Mouse (Mus musculus) lung, adult 2 months (tissue): ENCODE results near the gene Gm7075. TPM values are rescaled to one million over a fixed set of nuclear protein-coding genes. Genes with fewer than 3 reads are reported as not detected.
"Not testable (repeated sequence)": the region's sequence is repeated elsewhere in the genome, so short reads cannot be mapped to it uniquely, and the experiment has no call there.

Experiments used
- DNase-seq: peaks from one replicate; pipeline ENCODE4 v3.0.0; 2022
- H3K4me1 ChIP-seq: fragments of 200-500 bp; 2 replicates; pipeline ENCODE4 v1.6.1; 2011; ENCODE audit warnings: low read length; ENCODE audit not compliant: control insufficient read depth, insufficient read depth
- H3K4me3 ChIP-seq: fragments of 200-500 bp; replicated peaks from 2 replicates; pipeline ENCODE3; 2011; ENCODE audit warnings: low read depth, mild to moderate bottlenecking, control low read depth, low read length; ENCODE audit errors: extremely low read depth
- CTCF ChIP-seq: fragments of 200-500 bp; IDR thresholded peaks from 2 replicates; pipeline ENCODE4 v1.5.1; 2011; ENCODE audit warnings: mild to moderate bottlenecking, low read length, control low read depth; ENCODE audit not compliant: insufficient read depth
- POLR2A ChIP-seq: fragments of 200-500 bp; IDR thresholded peaks from 2 replicates; pipeline ENCODE4 v1.6.1; 2011; ENCODE audit warnings: low read depth, mild to moderate bottlenecking, control low read depth, low read length, borderline replicate concordance; ENCODE audit errors: extremely low read depth
- WGBS: fragments of 180-500 bp; shearing (Covaris S2); methylation state at CpG from one replicate; pipeline ENCODE4 v1.1.7; 2018; 5-methylcytosine and 5-hydroxymethylcytosine counted together
- polyA plus RNA-seq: library from polyadenylated mRNA; depleted of rRNA; stranded (reverse); fragments of >200 nt; gene quantifications from 2 replicates; pipeline ENCODE4 v1.2.3, GENCODE M21; 2012

Gene Gm7075
- polyA plus RNA-seq, 1 experiment, result not detected

DNA sequence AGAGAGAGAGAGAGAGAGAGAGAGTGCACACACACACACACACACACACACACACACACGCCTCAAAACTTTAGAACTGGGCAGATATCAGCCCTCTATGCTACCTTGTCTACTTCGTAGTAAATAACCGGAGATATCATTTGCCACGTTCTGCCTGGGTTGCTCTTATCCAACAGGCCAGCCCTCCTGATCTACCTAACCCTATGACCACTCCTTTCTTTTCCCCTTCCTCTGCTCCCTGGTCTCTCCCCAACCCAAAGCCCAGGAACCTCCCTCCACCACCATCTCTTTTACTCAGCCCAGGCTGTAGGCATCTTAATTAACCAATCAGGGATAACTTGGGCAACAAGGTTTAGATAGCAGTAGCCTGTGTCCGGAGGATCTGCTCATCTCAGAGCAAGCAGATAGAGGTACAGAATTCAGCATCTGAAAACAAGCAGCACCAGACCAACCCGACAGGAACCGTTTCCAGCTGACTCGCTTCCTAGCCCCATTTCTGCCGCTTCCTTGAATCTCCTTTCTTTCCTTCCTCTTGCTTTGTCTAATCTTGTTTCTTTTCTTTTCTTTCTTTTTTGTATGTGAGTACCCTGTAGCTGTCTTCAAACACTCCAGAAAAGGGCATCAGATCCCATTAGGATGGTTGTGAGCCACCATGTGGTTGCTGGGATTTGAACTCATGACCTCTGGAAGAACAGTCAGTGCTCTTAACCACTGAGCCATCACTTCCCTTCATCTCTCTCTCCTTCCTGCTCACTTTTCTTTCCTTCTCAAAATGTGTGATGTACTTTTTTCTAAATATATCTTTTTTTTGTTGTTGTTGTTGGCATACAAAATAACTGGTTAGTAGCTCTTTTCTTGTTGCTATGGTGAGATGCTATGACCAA lies 2.2 kb upstream of the Gm7075 start:
- TF ChIP-seq POLR2A, result no peak
- no peak for TF ChIP-seq CTCF
- no peak for DNase-seq
- 88% methylated on average over 9 of the region's 9 CpGs for WGBS
- no peaks in the 10 kb centered on the region for H3K4me1 ChIP-seq
- H3K4me3 ChIP-seq, result no peak overlapping the region

DNA sequence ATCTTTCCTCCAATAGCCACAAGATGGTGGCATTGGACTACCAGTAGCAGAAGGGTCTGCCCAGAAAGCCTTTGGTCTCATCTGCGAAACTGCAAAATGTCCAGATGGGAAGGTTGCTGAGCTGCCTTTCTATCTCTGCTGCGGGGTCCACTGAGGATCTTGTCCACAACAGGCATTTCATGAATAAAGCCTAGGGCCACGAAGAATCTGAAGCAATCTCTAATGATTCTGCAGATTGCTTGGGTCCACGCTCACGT lies 1.1 kb upstream of the Gm7075 start:
- no peaks in the 10 kb centered on the region for H3K4me1 ChIP-seq
- no peak for DNase-seq
- H3K4me3 ChIP-seq, result no peak overlapping the region
- WGBS, result 86% methylated on average over 5 of the region's 5 CpGs
- TF ChIP-seq CTCF, result no peak
- no peak for TF ChIP-seq POLR2A

DNA sequence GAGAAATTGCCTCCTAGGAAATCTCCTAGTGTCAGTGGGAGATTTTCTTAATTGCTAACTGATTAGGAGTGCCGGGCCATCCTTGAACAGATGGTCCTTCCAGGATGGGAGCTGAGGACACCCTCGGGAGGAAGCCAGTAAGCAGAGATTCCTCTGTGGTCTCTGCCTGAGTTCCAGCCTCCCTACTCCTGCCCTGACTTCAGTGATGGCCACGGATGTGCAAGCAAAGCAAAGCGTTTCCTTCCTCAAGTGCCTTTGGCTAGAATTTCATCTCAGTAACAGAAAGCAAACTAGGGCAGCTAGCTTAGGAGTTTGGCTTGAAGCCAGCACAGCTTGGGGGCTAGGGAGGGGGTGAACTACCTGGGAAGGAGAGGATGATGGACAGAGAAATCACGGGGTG lies 4.5 kb downstream of the Gm7075 start:
- Histone ChIP-seq H3K4me3 (no peak overlapping the region), H3K4me1 (no peaks in the 10 kb centered on the region)
- DNase-seq, result no peak
- WGBS, result 27% methylated on average over 5 of the region's 5 CpGs
- TF ChIP-seq POLR2A (no peak), CTCF (no peak)

DNA sequence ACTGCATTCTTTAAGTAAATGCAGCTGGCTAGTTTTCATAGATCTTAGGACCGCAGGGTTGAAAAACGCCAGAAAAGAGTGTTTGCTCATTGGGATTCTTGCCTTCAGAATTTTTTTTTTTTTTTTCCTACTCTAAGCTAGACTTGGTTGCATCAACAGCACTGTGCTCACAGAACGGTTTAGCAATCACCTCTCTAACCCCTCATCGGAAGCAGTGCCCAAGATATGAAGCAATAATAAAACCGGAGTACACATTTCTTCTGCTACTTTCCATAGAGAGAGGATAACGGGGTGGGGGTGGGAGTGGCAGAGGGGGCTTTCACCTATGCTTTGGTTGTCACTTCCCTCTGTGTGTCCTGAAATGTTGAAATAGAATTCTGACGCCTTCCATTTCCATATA lies 5.7 kb downstream of the Gm7075 start:
- no peak for TF ChIP-seq CTCF
- no peak for TF ChIP-seq POLR2A
- Histone ChIP-seq H3K4me3 (no peak overlapping the region), H3K4me1 (no peaks in the 10 kb centered on the region)
- 39% methylated on average over 7 of the region's 7 CpGs for WGBS
- DNase-seq, result no peak

DNA sequence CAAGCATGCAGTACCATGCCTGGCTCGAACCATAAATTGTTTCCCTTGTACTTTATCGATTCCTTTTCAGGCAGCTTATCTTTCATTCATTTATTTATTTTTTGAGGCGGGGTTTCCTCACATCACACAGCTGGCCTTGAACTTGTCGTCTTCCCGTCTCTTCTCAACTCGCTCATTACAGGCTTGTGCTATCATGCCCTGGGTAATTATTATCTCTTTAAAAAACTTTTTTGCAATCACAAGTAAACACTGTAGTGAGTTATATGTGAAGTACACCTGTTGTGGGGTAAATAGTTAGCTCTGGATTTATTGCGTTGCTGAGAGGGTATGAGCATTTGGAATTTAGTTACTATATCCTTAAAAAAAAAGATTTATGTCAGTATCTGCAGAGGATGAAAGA lies 6.3 kb downstream of the Gm7075 start:
- Histone ChIP-seq H3K4me3 (no peak overlapping the region), H3K4me1 (no peaks in the 10 kb centered on the region)
- no peak for DNase-seq
- WGBS, result 35% methylated on average over 7 of the region's 7 CpGs
- no peak for TF ChIP-seq CTCF
- no peak for TF ChIP-seq POLR2A

DNA sequence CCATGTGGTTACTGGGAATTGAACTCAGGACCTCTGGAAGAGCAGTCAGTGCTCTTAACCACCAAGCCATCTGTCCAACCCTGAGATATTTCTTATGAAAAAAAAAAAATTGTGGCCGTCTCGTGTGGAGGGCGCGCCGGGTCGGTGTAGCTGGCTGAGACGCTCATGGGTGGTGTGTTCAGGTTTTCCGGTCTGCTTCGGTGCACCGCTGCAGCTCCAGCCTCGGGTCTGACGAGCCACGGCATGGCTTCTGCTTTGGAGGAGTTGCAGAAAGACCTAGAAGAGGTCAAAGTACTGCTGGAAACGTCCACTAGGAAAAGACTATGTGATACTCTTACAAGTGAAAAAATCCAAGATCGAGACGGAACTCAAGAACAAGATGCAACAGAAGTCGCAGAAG lies 8.8 kb downstream of the Gm7075 start:
- DNase-seq, result no peak
- TF ChIP-seq CTCF (no peak), POLR2A (no peak)
- no peaks in the 10 kb centered on the region for H3K4me1 ChIP-seq
- no peak overlapping the region for H3K4me3 ChIP-seq
- WGBS, result 85% methylated on average over 17 of the region's 17 CpGs

DNA sequence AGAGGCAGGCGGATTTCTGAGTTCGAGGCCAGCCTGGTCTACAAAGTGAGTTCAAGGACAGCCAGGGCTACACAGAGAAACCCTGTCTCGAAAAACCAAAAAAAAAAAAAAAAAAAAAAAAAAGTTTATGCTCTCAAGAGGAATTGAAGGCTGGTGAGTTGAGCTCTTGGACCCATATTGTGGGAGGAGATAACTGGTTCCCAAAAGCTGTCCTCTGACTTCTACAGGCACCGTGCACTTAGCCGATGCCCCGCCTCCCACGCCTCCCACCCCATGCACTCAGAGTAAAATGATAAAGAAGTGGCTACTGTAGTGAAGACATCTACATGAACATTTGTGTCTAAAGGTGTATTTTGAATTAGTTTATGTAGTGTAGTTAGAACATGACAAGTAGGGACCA lies 9.9 kb downstream of the Gm7075 start:
- not testable (repeated sequence) for H3K4me3 ChIP-seq, H3K4me1 ChIP-seq, DNase-seq
- WGBS, result 81% methylated on average over 7 of the region's 7 CpGs

DNA sequence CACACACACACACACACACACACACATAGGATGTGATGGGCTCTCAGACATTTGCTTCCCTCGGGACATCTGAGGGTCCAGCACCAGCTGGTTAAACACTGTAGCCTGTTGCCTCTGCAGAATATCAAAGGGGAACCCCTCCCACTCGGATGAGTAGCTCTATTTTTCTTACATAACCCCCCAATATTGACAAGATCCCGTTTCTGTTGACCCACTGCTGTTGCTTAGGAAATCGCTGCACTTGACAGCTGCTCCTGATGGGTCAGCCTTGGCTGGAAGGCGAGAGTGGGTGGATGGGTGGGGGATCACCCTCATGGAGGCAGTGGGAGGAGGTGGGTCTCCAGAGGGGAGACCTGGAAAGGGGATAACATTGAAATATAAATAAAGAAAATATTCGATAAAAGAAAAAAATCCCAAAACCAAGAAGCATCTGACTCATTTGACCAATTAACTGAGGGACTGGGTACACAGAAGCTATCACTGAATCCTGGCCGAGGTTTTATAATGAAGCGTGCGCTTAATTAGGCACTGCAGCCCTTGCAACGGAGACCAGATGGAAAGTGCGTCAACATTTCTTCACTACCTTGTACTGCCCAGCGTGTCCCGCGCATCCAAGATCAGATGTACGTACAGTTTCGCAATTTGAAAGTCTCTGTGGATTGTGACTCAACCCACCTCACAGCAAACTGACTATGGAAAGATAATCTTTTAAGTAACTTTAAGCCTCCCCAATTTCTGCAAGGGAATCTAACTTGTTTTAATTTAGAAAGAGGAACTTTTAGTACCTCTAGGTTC lies 11.2 kb downstream of the Gm7075 start:
- TF ChIP-seq POLR2A (no peak), CTCF (no peak)
- H3K4me1 ChIP-seq, result no peaks in the 10 kb centered on the region
- no peak for DNase-seq
- no peak overlapping the region for H3K4me3 ChIP-seq
- WGBS, result 55% methylated on average over 16 of the region's 16 CpGs

DNA sequence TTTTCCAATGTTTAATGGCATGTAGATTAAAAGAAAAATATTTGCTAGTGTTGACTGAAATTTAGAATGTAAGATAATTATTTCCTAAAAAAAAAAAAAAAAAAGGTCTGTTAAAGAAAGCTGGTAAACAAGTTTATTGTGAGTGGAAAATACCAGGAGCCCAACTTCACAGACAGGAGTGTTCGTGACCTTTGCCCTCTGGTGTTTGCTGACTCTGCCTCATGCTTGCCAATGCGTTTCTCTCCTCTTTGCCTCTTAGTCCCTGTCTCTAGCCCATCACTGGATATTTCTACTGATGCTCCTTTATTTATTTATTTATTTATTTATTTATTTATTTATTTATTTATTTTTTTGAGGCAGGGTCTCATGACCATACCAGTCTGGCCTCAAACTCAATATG lies 18.0 kb downstream of the Gm7075 start:
- no peak for DNase-seq
- no peak overlapping the region for H3K4me3 ChIP-seq
- WGBS, result 83% methylated on average over 2 of the region's 2 CpGs
- TF ChIP-seq POLR2A, result no peak
- TF ChIP-seq CTCF, result no peak
- H3K4me1 ChIP-seq, result no peaks in the 10 kb centered on the region

DNA sequence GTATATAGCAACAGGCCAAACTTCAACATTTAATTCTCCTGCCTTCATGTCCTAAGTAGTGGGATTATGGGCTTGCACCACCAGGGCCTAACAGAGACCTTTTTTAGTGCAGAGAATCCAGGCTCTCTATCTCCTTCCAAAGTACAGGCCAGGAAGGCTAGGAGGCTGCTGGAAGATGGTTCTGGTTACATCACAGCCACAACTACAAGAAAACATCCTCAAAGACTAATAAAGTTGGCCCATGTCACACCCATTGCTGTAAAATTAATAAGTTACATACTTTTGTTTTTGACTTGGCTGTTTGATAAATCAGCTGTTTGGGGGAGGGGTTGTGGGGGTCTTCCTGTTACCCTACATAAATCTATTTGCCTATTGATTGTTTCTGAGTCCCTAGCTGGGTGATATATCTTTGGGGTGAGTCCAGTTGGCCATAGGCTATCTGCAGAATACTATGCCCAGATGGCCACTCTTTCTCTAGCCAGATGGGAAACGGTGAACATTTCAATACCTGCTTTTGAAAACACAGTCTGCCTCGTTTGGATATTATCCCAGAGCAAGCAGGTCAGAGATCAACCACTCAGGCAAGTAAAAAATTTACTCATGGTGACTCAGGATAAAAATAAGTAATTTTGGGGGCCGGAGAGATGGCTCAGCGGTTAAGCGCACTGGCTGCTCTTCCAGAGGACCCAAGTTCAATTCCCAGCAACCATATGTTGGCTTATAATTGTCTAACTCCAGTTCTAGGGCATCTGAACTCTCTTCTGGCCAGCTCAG lies 18.7 kb downstream of the Gm7075 start:
- no peak for DNase-seq
- no peak overlapping the region for H3K4me3 ChIP-seq
- WGBS, result 80% methylated on average over 5 of the region's 5 CpGs
- no peak for TF ChIP-seq CTCF
- no peak for TF ChIP-seq POLR2A
- no peaks in the 10 kb centered on the region for H3K4me1 ChIP-seq

DNA sequence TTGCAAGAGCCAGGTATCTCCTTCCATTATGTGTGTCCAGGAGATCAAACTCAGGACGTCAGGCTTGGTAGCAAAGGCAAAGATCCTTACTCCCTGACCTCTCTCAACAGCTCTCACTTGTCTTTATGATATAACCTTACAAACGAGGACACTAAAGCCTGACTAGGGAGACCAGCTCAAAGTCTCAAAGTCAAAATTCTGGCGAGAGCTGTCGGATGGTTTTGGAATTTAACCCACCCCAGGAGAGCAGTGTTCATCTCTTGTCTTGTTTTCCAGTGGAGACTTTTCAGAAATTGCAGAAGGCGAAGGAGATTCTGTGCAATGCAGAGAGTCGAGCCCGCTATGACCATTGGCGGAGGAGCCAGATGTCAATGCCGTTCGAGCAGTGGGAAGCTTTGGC lies 24.6 kb downstream of the Gm7075 start:
- H3K4me1 ChIP-seq, result no peaks in the 10 kb centered on the region
- no peak overlapping the region for H3K4me3 ChIP-seq
- DNase-seq, result no peak
- WGBS, result 88% methylated on average over 10 of the region's 10 CpGs
- TF ChIP-seq POLR2A (no peak), CTCF (no peak)
